Mouse (Mus musculus): ENCODE results near the gene Cd6. TPM values are rescaled to one million over a fixed set of nuclear protein-coding genes. Genes with fewer than 3 reads are reported as not detected.
A peak's percentile ranks its signal among the peaks of the same experiment; 100 is the strongest.

The Cd6 gene
- polyA plus RNA-seq, 1 experiment from 2014 or later: not detected

DNA sequence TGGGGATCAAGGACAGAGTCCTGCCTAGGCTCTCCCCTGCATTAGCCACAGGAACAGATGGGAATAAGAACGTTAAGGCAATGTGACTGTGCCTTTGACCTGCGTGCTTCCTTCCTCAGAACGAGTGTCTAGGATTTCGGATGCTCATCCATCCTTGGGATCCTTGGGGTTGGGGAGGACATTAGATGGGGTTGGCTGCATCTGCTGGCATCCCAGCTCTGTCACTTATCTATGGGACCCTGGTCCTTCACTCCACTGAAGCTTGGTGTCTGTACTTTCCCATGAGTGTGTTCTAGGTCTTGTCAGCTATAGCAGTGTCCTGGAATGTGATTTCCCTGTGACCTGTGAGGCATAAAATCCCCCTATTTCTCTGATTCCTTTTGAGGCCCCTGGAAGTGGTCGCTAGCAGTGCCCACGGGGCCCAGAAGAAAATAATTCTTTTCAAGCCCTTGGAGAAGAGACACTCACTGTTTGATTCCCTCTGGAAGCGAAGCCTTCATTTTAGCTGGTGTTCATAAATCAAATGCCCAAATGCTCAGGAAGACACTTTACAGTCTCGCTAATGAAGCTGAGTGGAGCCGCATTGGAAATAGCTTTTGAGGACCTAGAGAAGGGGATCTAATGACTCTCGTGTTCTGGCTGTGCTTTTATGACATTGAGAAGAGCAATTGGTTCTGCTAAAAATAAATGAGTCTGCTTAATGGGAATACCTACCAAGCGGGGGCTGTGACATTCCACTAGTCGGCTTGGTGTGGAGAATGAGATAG, 60.2 kb downstream of the Cd6 start:
- H3K4me1 ChIP-seq: no peaks in the 10 kb centered on the region
- no peaks in the 10 kb centered on the region for H3K9me3 ChIP-seq
- no peak overlapping the region for H3K9ac ChIP-seq
- H3K4me3 ChIP-seq: no peak overlapping the region
- no peak overlapping the region for H3K27ac ChIP-seq
- H3K27me3 ChIP-seq: no peaks in the 10 kb centered on the region
- no peaks in the 10 kb centered on the region for H3K36me3 ChIP-seq
- no peak overlapping the region for H3K4me2 ChIP-seq
- WGBS: 37% methylated on average over 12 of the region's 12 CpGs
- no peak for ATAC-seq (ENCODE audit: insufficient number of reproducible peaks, low FRiP score, low TSS enrichment, low read depth)

DNA sequence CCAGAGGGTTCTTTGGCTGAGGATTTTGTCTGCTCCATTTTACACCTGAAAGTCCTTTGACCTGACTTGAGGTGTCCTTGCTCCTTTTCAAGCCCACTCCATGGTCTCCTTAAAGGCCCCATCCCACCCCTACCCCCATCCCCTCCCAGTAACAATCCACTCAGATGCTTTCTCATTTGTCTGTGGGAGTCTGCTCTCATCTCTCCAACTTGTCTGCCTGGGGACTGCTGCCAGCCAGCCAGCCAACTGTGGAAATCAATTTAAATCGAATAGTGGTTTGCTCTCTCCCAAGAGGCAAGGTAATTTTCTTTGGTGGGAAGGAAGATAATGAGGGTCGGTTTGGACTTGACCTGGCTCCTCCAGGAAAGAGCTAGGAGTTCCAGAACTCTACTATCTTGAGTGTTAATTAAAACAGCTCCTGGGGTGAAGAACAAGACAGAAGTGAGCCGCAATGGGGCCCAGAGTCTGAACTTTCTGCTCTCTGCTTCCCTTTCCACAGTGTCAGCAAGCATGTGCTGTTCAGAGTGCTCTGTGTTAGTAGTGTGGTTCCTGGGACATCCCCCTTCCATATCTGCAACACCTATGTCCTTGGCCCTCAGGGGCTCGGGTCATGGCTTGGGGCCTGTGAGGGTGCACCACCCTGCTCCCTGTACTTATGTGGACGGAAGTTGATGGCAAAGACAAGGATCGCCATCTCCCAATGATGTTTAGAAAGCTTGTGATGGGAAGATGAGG, 61.0 kb downstream of the Cd6 start:
- no peak overlapping the region for H3K4me2 ChIP-seq
- ATAC-seq (ENCODE audit: insufficient number of reproducible peaks, low FRiP score, low TSS enrichment, low read depth): no peak
- no peak overlapping the region for H3K9ac ChIP-seq
- no peaks in the 10 kb centered on the region for H3K4me1 ChIP-seq
- no peaks in the 10 kb centered on the region for H3K27me3 ChIP-seq
- WGBS: 63% methylated on average over 6 of the region's 6 CpGs
- H3K4me3 ChIP-seq: no peak overlapping the region
- no peaks in the 10 kb centered on the region for H3K36me3 ChIP-seq
- H3K9me3 ChIP-seq: no peaks in the 10 kb centered on the region
- no peak overlapping the region for H3K27ac ChIP-seq

DNA sequence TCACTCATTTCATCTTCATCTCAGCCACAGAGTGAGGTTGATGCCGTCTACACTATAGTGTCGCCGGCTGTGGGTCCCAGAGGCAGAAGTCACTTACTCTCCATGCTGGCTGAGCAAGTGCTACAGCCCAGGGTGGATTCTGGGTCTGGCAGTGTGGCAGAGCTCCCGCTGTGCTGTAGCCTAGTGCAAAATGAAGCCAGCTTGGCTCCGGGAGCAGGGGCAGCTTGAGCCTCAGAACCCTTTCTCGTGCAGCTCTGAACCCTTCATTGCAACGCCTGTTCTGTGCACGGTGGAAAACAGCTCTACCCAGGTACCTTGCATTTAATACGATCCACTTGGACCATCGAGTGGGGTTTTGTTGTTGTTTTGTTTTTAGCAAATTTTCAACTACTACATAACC, 62.2 kb downstream of the Cd6 start:
- Histone ChIP-seq H3K27me3 (no peaks in the 10 kb centered on the region), H3K36me3 (no peaks in the 10 kb centered on the region), H3K4me1 (no peaks in the 10 kb centered on the region), H3K9me3 (no peaks in the 10 kb centered on the region), H3K4me2 (no peak overlapping the region), H3K9ac (no peak overlapping the region), H3K4me3 (no peak overlapping the region), H3K27ac (no peak overlapping the region)
- 85% methylated on average over 10 of the region's 10 CpGs for WGBS
- no peak for ATAC-seq (ENCODE audit: insufficient number of reproducible peaks, low FRiP score, low TSS enrichment, low read depth)

DNA sequence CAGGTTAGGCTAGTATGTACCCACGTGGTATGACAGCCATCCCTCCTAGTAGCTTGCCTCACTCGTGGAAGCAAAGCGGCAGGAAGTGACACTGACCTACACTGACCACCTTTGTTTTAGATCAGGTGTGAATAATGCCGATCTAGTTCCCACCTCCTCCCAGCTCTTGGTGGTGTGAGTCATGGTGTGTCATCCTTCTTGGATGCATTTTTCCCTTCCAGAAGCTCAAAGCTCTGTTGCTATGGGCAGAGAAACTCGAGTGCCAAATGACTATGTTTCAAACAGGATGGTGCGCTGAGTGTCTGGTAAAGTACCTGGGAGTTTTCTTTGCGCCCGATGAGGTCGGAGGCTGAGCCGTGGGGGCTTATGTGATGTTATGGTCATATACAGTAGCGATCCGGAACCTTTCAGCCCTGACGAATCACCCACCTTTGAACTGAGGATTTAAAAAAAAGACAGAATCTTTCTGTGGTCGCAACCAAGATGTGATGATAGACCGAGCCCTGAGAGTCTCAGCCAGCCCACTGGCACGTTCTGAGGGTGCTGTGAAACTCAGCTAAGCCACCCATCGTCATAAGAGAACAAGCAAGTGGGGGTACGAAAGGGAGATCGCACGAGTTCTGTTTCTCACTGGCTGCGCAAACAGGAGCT, 66.4 kb downstream of the Cd6 start:
- ATAC-seq (ENCODE audit: insufficient number of reproducible peaks, low FRiP score, low TSS enrichment, low read depth): no peak
- 75% methylated on average over 21 of the region's 21 CpGs for WGBS

DNA sequence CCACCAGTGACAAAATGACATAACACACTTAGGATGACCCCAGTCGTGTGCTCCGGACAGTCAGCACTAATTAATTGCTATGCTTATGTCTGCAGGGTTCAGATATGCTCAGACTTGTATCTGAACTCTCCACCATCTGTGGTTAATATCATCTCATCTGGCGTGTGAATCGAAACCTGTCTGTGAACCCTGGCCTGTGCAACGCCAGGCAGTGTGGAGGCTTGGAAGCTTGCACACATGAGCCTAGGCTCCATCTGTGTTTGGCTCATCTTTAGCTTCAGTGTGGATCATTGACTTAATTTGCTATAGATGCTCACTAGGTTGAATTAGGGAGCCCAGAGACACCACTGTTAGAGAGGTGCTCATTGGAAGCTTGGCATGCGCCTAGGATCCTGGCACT, 67.4 kb downstream of the Cd6 start:
- peaks cover 4% of the 10 kb centered on the region; the same call in 1 of the 2 replicates for H3K4me1 ChIP-seq
- ATAC-seq (ENCODE audit: insufficient number of reproducible peaks, low FRiP score, low TSS enrichment, low read depth): no peak
- no peak overlapping the region for H3K4me2 ChIP-seq
- 68% methylated on average over 6 of the region's 6 CpGs for WGBS
- H3K36me3 ChIP-seq: no peaks in the 10 kb centered on the region
- no peaks in the 10 kb centered on the region for H3K9me3 ChIP-seq
- H3K9ac ChIP-seq: no peak overlapping the region
- H3K27ac ChIP-seq: no peak overlapping the region
- H3K27me3 ChIP-seq: no peaks in the 10 kb centered on the region
- no peak overlapping the region for H3K4me3 ChIP-seq

More for the DNA sequence above, 66.4 kb downstream of the Cd6 start:
- Histone ChIP-seq H3K4me2 (no peak overlapping the region), H3K4me3 (no peak overlapping the region), H3K4me1 (0 out of 2 replicates have a peak, but pooled peaks cover under 1% of the 10 kb centered on the region), H3K9me3 (no peaks in the 10 kb centered on the region), H3K27ac (no peak overlapping the region), H3K27me3 (no peaks in the 10 kb centered on the region), H3K9ac (no peak overlapping the region), H3K36me3 (no peaks in the 10 kb centered on the region)

DNA sequence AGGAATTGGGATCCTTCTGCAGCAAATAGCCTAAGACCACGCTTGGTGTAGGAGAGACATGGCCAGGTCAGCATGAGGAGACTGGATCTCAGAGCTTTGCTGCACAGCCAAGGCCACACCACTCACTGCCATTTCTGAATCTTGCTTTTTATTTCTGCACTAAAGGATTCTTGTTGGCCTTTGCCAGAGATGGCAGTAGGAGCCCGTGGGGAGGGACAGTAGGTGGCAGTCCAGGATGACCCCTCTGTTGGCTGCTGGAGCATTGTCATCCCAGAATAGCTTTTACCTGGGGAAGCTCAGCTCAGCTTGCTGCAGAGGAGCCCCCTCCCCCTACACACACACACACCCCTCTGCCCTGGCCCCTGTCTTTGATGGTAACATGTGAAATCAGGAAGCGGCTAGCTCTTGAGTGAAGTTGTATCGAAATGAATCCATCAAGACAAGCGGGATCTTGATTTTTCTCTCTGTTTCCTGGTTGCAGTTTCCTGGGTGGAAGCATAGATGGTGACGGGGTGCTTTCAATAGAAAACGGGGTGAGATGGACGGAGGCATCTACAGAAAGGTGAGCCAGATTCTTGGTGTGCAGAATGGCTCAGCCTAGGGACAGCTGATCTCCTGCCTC, 68.0 kb downstream of the Cd6 start:
- no peak overlapping the region for H3K9ac ChIP-seq
- no peak overlapping the region for H3K27ac ChIP-seq
- ATAC-seq (ENCODE audit: insufficient number of reproducible peaks, low FRiP score, low TSS enrichment, low read depth): no peak
- H3K4me3 ChIP-seq: no peak overlapping the region
- no peaks in the 10 kb centered on the region for H3K9me3 ChIP-seq
- no peaks in the 10 kb centered on the region for H3K27me3 ChIP-seq
- H3K36me3 ChIP-seq: no peaks in the 10 kb centered on the region
- peaks cover 4% of the 10 kb centered on the region; the same call in 1 of the 2 replicates for H3K4me1 ChIP-seq
- 78% methylated on average over 8 of the region's 8 CpGs for WGBS
- H3K4me2 ChIP-seq: no peak overlapping the region

DNA sequence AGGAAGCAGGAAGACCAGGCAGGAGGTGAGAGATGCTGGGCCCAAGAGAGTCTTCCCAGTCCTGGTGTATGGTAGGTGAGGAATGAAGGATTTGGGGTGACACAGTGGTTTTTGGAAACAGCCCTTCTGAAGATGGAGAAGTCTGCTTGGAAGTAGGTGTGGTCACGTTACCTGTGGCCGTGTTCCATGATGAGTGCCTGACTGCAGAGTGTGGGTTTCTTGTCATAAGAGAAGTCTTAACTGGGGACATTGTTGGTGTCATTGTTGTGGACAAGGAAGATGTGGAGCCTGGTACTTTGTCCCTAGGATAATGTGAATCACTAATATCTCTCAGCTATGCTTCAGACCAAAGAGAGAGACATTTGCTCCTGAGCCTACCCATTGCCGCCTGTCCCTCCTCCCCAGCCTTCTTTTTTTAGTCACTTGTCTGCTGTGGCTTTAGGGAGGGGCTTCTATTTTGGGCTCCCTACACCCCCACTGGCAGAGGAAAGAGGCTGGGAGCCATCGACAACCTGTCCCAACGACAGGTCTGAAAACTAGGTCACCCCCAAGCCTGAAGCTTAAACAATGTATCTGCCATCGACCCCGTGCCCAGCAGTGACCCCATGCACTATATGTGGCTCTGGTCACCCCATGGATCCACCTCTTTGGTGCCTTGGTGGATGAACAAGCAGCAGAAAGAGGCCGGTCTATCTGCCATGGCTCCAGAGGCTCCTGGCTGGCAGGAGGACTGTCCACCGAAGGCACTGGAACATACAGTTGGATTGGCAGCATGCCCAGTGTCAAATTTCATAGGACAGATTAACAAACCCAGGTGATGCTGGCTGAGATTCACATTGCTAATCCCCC, 69.7 kb downstream of the Cd6 start:
- H3K4me1 ChIP-seq: peaks cover 4% of the 10 kb centered on the region; the same call in 1 of the 2 replicates
- no peak overlapping the region for H3K27ac ChIP-seq
- ATAC-seq (ENCODE audit: insufficient number of reproducible peaks, low FRiP score, low TSS enrichment, low read depth): 0 out of 2 replicates have a peak, but pooled peaks have one; percentile 26
- H3K9me3 ChIP-seq: no peaks in the 10 kb centered on the region
- no peaks in the 10 kb centered on the region for H3K36me3 ChIP-seq
- WGBS: 76% methylated on average over 9 of the region's 9 CpGs
- H3K4me2 ChIP-seq: no peak overlapping the region
- no peaks in the 10 kb centered on the region for H3K27me3 ChIP-seq
- H3K4me3 ChIP-seq: no peak overlapping the region
- no peak overlapping the region for H3K9ac ChIP-seq

DNA sequence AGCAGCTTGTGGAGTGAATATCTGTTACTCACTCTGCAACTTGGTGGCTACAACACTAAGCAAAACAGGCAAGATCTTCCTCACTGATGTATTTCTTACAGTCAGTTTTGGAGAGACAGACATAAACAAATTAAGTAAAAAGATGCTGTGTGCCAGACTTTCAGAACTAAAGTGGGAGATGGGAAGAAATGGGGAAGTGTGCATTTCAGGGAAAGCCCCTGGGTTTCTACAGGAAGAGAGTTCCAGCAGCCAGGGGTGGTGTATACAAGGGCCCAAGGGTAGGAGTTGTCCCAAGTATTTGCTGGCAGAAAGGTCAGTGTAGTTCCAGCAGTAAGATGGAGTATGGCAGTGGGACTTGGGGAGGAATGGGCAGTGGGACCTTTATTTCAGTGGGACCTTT, 70.3 kb downstream of the Cd6 start:
- no peaks in the 10 kb centered on the region for H3K9me3 ChIP-seq
- H3K27ac ChIP-seq: no peak overlapping the region
- no peak overlapping the region for H3K4me3 ChIP-seq
- no peak overlapping the region for H3K9ac ChIP-seq
- no peaks in the 10 kb centered on the region for H3K36me3 ChIP-seq
- no peaks in the 10 kb centered on the region for H3K27me3 ChIP-seq
- no peak overlapping the region for H3K4me2 ChIP-seq
- ATAC-seq (ENCODE audit: insufficient number of reproducible peaks, low FRiP score, low TSS enrichment, low read depth): no peak
- H3K4me1 ChIP-seq: peaks cover 4% of the 10 kb centered on the region; the same call in 1 of the 2 replicates

DNA sequence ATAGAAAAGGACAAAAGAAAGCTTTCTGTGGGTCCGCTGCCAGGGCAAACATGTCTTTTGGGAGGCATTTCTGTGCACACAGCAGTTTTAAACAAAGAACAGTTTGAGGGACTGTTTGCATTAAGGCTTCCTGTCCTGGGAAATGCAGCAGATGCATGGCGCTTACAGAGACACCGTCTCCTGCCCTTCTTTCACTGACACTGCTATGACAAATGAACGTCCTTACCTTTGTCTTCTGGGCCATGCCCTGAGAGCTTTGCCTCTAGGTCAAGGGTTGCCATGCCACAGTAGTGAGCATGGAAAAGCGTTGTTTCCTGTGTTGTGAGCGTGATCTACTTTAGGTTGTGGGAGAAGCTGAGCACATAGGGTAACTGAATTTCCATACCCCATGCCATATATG, 71.2 kb downstream of the Cd6 start:
- Histone ChIP-seq H3K9ac (no peak overlapping the region), H3K4me1 (peaks cover 4% of the 10 kb centered on the region; the same call in 1 of the 2 replicates), H3K9me3 (no peaks in the 10 kb centered on the region), H3K27me3 (no peaks in the 10 kb centered on the region), H3K4me3 (no peak overlapping the region), H3K36me3 (no peaks in the 10 kb centered on the region), H3K4me2 (no peak overlapping the region), H3K27ac (no peak overlapping the region)
- 62% methylated on average over 6 of the region's 6 CpGs for WGBS
- ATAC-seq (ENCODE audit: insufficient number of reproducible peaks, low FRiP score, low TSS enrichment, low read depth): no peak

DNA sequence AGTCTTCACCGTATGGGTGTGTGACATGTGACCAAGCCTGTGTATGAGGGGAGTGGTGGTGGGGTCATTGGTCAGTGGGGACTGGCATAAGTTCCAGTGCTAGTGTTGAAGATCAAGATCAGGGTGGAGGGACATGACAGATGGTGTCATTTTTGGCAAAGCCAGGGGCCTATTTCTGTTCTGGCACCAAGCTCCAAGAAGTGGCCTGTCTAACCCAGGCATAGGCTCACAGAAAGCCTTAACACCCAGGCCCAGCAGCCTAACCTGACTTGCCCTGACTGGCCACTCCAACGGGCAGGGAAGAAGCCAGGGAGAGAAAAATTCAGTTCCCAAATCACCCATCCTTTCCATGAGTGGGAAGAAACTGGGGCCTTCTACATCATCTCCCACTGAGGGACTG, 72.3 kb downstream of the Cd6 start:
- peaks cover 4% of the 10 kb centered on the region; the same call in 1 of the 2 replicates for H3K4me1 ChIP-seq
- no peaks in the 10 kb centered on the region for H3K9me3 ChIP-seq
- H3K27me3 ChIP-seq: no peaks in the 10 kb centered on the region
- no peaks in the 10 kb centered on the region for H3K36me3 ChIP-seq
- H3K27ac ChIP-seq: no peak overlapping the region
- ATAC-seq (ENCODE audit: insufficient number of reproducible peaks, low FRiP score, low TSS enrichment, low read depth): 0 out of 2 replicates have a peak, but pooled peaks have one; percentile 7
- no peak overlapping the region for H3K4me2 ChIP-seq
- no peak overlapping the region for H3K4me3 ChIP-seq
- H3K9ac ChIP-seq: no peak overlapping the region
- 72% methylated on average over 2 of the region's 2 CpGs for WGBS

DNA sequence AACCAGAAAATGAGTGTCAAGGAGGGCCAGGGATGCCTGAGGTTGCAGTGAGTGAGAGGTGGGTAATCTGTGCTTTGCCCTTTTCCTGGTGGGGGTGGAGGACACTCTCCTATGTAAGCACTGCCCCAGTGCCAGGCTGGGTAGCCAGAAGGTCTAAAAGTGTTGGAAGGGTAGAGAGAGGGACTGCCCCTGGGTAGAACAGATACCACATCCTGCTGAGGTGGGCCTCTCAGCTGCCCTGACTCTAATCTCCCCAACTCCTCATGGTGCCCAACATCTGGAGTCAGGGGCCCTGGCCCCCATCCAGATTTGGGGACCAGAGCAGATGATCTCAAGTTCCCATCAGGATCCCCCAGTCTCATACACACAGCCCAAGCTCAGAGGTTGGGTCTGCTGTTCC, 72.7 kb downstream of the Cd6 start:
- Histone ChIP-seq H3K27me3 (no peaks in the 10 kb centered on the region), H3K9me3 (no peaks in the 10 kb centered on the region), H3K27ac (no peak overlapping the region), H3K36me3 (no peaks in the 10 kb centered on the region), H3K4me2 (no peak overlapping the region), H3K4me3 (no peak overlapping the region), H3K4me1 (peaks cover 4% of the 10 kb centered on the region; the same call in 1 of the 2 replicates), H3K9ac (no peak overlapping the region)
- 0 out of 2 replicates have a peak, but pooled peaks have one; percentile 30 for ATAC-seq (ENCODE audit: insufficient number of reproducible peaks, low FRiP score, low TSS enrichment, low read depth)

Measured in limb, embryonic 15.5 days (tissue).